Mouse (Mus musculus) embryonic fibroblast, embryonic 13.5 days (primary cell): ENCODE data around the gene Tmem189. TPM values are rescaled to one million over a fixed set of nuclear protein-coding genes. Genes with fewer than 3 reads are reported as not detected.
A peak's percentile ranks its signal among the peaks of the same experiment; 100 is the strongest.

Source experiments
- H3K27ac ChIP-seq: 2 replicates; pipeline ENCODE4 v1.5.1; 2012; ENCODE audit warnings: low read length, control low read depth, inconsistent platforms; ENCODE audit not compliant: insufficient read depth
- H3K4me1 ChIP-seq: 2 replicates; pipeline ENCODE4 v1.6.1; 2011; ENCODE audit warnings: low read length; ENCODE audit not compliant: control insufficient read depth, insufficient read depth
- H3K4me3 ChIP-seq: 2 replicates; pipeline ENCODE4 v1.5.1; 2011; ENCODE audit warnings: mild to moderate bottlenecking, control low read depth, low read length; ENCODE audit not compliant: insufficient read depth
- CTCF ChIP-seq: IDR thresholded peaks from 2 replicates; pipeline ENCODE4 v1.5.1; 2011; ENCODE audit warnings: mild to moderate bottlenecking, control low read depth, low read length, moderate library complexity, borderline replicate concordance; ENCODE audit not compliant: insufficient read depth
- POLR2A ChIP-seq: IDR thresholded peaks from 2 replicates; pipeline ENCODE4 v1.6.1; 2011; ENCODE audit warnings: low read depth, mild to moderate bottlenecking, control low read depth, low read length, moderate library complexity
- polyA plus RNA-seq: library from polyadenylated mRNA; stranded (reverse); fragments of >200 nt; gene quantifications from 2 replicates; pipeline ENCODE4 v1.2.4, GENCODE M21; 2011; ENCODE audit warnings: low read depth; ENCODE audit not compliant: missing spikeins, insufficient read length

Gene Tmem189
- polyA plus RNA-seq, 1 experiment, result 31.3 TPM

- TF ChIP-seq POLR2A, result no peak
- TF ChIP-seq CTCF, result peak; percentile 69; the same call in 1 of the 2 replicates
- Histone ChIP-seq H3K4me3 (no peak overlapping the region), H3K27ac (no peak overlapping the region), H3K4me1 (no peaks in the 10 kb centered on the region)
These were observed 49.3 kb downstream of the Tmem189 start for GRCm38 (mm10) chr2:167640279-167640678.

GRCm38 (mm10) chr2:167634865-167635512, 54.6 kb downstream of the Tmem189 start:
- no peak for TF ChIP-seq POLR2A
- no peak for TF ChIP-seq CTCF
- peaks cover 4% of the 10 kb centered on the region; the same call in 1 of the 2 replicates for H3K4me1 ChIP-seq
- H3K4me3 ChIP-seq, result no peak overlapping the region
- peak overlapping the region; percentile 70 for H3K27ac ChIP-seq

- TF ChIP-seq POLR2A, result peak; percentile 55; the same call in 1 of the 2 replicates
- TF ChIP-seq CTCF, result no peak
- H3K4me1 ChIP-seq, result peaks cover 11% of the 10 kb centered on the region; the same call in 1 of the 2 replicates
- 0 out of 2 replicates have a peak overlapping the region, but pooled peaks have one; percentile 18 for H3K4me3 ChIP-seq
- peak overlapping the region; percentile 70 for H3K27ac ChIP-seq
These were observed 55.3 kb downstream of the Tmem189 start for GRCm38 (mm10) chr2:167634338-167634770.

GRCm38 (mm10) chr2:167633537-167633872, 56.1 kb downstream of the Tmem189 start:
- TF ChIP-seq POLR2A, result no peak; the same call in 1 of the 2 replicates
- no peak for TF ChIP-seq CTCF
- H3K4me1 ChIP-seq, result peaks cover 14% of the 10 kb centered on the region; the same call in 1 of the 2 replicates
- no peak overlapping the region for H3K27ac ChIP-seq
- H3K4me3 ChIP-seq, result no peak overlapping the region

GRCm38 (mm10) chr2:167632731-167633536, 56.7 kb downstream of the Tmem189 start:
- Histone ChIP-seq H3K27ac (peak overlapping the region; percentile 94), H3K4me3 (peak overlapping the region; percentile 57), H3K4me1 (peaks cover 14% of the 10 kb centered on the region; the same call in 1 of the 2 replicates)
- TF ChIP-seq POLR2A (peak; percentile 17; the same call in 1 of the 2 replicates), CTCF (no peak)

GRCm38 (mm10) chr2:167631591-167632448, 57.8 kb downstream of the Tmem189 start, which contains the start of gene Ube2v1:
Gene Ube2v1, minus strand, starts transcription at chr2:167632095.
- Histone ChIP-seq H3K27ac (peak within 1 kb of the TSS; percentile 94), H3K4me3 (peak within 1 kb of the TSS; percentile 95), H3K4me1 (peaks cover 14% of the 10 kb centered on the region; the same call in 1 of the 2 replicates)
- no peak for TF ChIP-seq CTCF
- peak; percentile 48 for TF ChIP-seq POLR2A

- H3K4me1 ChIP-seq, result peaks cover 14% of the 10 kb centered on the region; the same call in 1 of the 2 replicates
- peak overlapping the region; percentile 95 for H3K4me3 ChIP-seq
- TF ChIP-seq CTCF (no peak), POLR2A (0 out of 2 replicates have a peak, but pooled peaks have one; percentile 20)
- peak overlapping the region; percentile 53 for H3K27ac ChIP-seq
These were observed 58.4 kb downstream of the Tmem189 start for GRCm38 (mm10) chr2:167631181-167631590.

GRCm38 (mm10) chr2:167630421-167630820, 59.2 kb downstream of the Tmem189 start:
- no peak overlapping the region for H3K27ac ChIP-seq
- peaks cover 14% of the 10 kb centered on the region; the same call in 1 of the 2 replicates for H3K4me1 ChIP-seq
- no peak for TF ChIP-seq POLR2A
- TF ChIP-seq CTCF, result no peak

More at GRCm38 (mm10) chr2:167630421-167630820, 59.2 kb downstream of the Tmem189 start:
- peak overlapping the region; percentile 95 for H3K4me3 ChIP-seq
